Mouse (Mus musculus) ZHBTc4 (cell line): Measurements from ENCODE around the gene Upk3b.
"Not testable (repeated sequence)": the region's sequence is repeated elsewhere in the genome, so short reads cannot be mapped to it uniquely, and the experiment has no call there.

Experiments
- DNase-seq: peaks from one replicate; pipeline ENCODE4 v3.0.0-alpha.2; 2011; ENCODE audit warnings: low read depth, low spot score

Upk3b gene

GRCm38 (mm10) chr5:136034868-136035267 lies 3.4 kb upstream of the Upk3b start:
- DNase-seq: no peak

- DNase-seq: no peak
Observed at GRCm38 (mm10) chr5:136035285-136035684, 3.0 kb upstream of the Upk3b start.

- DNase-seq: no peak
Observed at GRCm38 (mm10) chr5:136036667-136037066, 1.6 kb upstream of the Upk3b start.

DNA sequence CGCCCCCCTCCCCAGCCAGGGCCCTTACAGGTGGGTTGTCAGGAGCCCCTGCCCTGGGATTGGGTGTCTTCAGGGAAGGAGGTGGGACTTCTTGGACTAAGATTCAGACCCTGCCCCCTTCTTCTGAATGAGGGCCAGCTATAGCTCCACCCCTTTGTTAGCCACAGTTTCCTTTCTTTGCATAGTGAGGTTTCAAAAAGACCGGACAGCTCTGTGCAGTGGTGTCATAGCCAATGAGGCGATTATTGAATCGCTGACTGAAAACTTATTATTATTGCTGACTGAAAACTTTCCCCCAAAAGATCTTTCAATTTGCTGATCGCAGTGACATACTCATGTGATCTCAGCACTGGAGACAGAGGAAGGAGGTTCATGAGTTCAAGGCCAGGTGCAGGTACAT lies 1.9 kb downstream of the Upk3b start:
- peak; percentile 79 for DNase-seq

- DNase-seq: peak; percentile 87
Observed at GRCm38 (mm10) chr5:136041260-136041659, 3.0 kb downstream of the Upk3b start.

GRCm38 (mm10) chr5:136041666-136042065 lies 3.4 kb downstream of the Upk3b start:
- peak; percentile 75 for DNase-seq

DNA sequence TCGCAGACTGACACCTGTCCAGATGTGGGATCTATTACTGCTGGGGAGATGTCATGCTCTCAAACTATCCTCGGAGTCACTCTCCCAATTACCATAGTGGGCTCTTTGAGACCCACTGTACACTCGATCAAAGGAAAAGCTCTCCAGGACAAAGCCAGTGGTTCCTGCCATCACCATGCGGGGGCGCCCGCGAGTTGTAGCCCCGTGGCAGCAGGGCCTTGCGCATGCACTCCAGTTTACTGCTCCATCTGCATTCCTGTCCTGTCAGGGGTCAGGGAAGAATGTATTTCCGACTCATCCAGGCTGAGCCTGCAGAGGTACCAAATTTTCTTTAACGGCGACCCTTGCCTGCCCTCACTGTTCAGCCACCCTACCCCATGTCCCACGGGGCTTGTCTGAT lies 6.6 kb downstream of the Upk3b start:
- DNase-seq: peak; percentile 65

DNA sequence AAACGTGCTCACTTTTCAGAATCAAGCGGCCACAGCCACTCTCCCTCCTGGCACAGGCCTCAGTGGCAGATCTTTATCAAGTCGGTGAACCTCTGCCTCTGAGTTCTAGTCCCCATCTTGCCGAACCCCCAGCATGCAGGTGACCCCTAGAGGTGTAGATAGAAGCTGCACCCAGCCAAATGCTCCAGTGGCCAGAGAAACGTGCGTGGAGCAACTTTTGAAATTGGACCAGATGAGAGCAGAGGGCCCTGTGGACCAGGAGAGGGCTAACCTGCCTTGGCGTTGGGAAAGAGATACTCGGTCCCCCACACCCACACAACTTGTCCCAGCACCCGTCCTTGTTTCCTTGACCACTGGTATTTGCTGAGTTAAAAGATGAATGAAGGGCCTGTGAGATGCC lies 7.1 kb downstream of the Upk3b start:
- peak; percentile 61 for DNase-seq

DNA sequence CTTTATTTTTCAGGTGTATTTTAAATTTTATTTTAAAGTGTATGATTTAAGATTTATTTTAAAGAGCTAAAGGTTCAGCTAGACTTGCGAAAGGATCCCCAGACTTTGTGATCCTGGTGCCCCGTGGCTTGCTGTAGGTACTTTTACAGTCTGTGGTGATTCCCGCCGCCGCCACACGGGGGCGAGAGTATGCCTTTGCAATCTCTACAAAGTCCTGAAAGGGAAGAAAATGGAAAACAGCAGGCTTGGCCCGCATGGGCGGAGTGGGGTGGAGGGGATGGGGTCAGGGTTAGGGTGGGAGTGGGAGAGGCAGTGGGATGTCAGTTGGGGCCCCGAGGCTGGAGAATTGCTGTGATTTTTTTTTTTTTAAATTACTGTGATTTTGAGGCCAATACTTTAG lies 7.7 kb downstream of the Upk3b start:
- DNase-seq: peak; percentile 92

DNA sequence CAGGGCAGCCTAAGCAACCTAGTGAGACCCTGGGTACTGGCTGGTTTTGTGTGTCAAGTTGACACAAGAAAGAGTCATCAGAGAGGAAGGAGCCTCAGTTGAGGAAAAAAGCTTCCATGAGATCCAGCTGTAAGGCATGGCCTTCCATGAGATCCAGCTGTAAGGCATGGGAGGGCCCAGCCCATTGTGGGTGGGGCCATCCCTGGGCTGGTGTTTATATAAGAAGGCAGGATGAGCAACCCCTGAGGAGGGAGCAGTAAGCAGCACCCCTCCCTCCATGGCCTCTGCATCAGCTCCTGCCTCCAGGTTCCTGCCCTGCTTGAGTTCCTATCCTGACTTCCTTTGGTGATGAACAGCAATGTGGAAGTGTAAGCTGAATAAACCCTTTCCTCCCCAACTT lies 10.2 kb downstream of the Upk3b start:
- DNase-seq: peak; percentile 45

GRCm38 (mm10) chr5:136049926-136050325 lies 11.6 kb downstream of the Upk3b start:
- DNase-seq: no peak

GRCm38 (mm10) chr5:136051231-136052085 lies 13.2 kb downstream of the Upk3b start:
- peak; percentile 42 for DNase-seq

DNA sequence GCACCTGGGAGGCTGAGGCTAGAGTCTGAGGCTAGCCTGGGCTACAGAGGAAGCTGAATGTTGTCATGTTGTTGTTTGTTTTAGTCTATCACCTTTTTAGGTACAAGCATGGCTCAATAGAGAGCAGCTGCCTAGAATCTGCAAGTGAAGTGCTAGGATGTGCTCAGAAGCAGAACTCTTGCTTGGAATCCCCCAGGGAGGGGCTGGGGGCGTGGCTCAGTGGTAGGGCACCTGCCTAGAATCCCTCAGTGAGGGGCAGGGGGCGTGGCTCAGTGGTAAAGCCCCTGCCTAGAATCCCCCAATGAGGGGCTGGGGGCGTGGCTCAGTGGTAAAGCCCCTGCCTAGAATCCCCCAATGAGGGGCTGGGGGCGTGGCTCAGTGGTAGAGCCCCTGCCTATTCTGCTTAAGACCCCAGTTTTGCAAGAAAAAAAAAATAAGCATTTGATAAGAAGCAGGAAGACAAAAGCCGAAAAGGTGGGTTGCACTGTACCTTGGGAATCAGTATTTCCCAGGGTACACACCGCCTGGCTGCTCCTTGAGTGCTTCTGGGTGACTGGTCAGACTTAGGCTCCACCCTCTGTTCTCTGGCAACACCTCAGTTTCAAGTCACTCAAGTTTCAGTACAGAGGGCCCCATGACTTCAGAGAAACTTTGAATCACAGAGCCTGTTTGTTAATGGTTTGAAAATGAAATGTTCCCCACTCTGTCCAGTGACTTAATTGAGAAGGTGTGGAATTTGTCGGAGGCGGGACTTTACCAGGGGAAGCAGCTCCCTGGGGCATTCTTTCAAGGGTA lies 14.8 kb downstream of the Upk3b start:
- peak; percentile 86 for DNase-seq

GRCm38 (mm10) chr5:136054301-136055077 lies 16.2 kb downstream of the Upk3b start, which contains the start of gene Upk3bl:
TSS of gene Upk3bl (plus strand) at chr5:136054492.
- DNase-seq: no peak

GRCm38 (mm10) chr5:136056062-136056461 lies 17.8 kb downstream of the Upk3b start:
- no peak for DNase-seq

DNA sequence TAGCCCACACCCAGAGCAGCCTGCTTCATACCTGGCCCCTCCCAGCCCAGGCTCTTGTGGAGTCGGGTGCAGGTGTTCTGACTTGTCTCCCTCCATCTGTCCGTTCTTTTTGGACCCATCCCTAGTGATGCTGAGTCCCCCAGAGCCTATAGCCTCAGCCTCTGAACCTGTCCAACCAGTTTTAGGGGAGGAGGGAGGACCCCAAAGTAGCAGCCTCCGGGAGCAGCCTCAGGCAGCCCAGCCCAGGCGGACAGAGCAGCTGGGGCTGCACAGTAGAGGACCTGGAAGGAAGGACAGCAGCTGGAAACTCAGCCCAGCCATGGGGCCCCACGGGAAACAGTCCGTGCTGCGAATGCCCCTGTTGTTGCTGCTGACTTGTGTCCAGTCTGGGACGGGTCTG lies 18.8 kb downstream of the Upk3b start:
- DNase-seq: no peak

DNA sequence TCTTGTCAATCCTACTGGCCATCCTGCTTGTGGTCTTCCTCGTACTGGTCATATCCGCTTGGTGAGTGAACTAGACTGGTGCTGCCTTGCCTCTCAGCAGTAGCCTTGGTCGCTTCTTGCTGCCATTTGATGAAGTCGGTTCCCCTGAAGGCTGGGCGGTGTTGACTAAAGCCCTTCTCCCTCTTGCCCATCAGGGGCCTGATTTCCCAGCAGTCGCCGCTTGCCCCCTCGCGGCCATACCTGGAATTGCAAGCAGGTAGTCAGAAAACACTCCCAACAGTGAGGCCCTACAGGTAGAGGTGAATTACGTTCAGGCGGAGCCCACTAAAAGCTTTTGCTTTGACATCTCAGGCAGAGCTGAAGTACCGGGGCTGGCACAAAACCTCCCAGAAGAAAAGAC lies 23.3 kb downstream of the Upk3b start:
- peak; percentile 91 for DNase-seq

- DNase-seq: peak; percentile 77
Observed at GRCm38 (mm10) chr5:136063920-136064319, 25.6 kb downstream of the Upk3b start.

DNA sequence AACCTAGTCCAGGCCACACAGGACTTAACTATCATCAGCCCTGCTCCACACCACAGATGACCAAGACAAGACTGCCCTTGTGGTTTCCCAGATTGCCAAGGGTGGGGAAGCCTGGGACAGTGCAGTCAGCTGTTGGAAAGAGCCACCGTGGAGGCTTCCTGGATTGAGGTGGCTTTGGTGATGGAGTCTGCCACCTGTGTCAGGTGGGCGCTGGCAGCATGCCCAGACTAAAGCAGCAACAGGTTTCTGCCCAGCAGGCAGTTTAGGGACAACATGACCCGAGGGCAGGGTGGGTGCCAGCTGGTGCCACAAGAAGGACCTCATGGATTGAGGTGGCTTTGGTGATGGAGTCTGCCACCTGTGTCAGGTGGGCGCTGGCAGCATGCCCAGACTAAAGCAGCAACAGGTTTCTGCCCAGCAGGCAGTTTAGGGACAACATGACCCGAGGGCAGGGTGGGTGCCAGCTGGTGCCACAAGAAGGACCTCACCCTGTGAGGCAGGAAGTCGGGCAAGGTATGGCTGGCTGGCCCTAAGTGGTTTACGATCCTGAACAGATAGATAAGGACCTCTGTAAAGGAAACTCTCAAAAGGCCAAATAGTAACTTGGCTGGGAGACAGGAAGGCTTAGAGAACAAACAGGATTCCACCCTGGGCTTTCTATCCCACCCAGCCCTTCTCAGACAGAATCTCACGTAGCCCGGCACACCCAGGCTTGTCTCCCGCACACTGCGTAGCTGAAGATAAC lies 28.3 kb downstream of the Upk3b start:
- not testable (repeated sequence) for DNase-seq

DNA sequence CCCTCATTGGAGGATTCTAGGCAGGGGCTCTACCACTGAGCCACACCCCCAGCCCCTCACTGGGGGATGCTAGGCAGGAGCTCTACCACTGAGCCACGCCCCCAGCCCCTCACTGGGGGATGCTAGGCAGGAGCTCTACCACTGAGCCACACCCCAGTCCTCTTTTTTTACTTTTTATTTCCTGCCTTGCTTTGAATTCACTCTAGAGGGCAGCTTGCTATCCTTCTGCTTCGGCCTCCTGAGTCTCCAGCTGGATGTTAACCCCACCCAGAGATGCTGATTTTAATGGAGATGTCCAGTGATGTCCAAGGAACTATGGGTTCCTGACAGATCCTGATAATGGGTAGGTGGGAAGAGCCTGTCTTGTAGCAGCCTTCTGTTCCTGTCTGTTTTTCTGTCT lies 31.1 kb downstream of the Upk3b start:
- peak; percentile 64 for DNase-seq

GRCm38 (mm10) chr5:136073051-136073450 lies 34.8 kb downstream of the Upk3b start:
- DNase-seq: peak; percentile 54
